Mouse (Mus musculus) limb, embryonic 10.5 days (tissue): ENCODE measurements at regions not wholly inside any gene's neighbourhood (a gene's known extent, or its start where the extent isn't known, plus 50 kb on each side); places are given as distances from the start of the nearest gene placed in this dataset.

Source experiments
- DNase-seq: peaks from one replicate; pipeline ENCODE4 v3.0.0-alpha.2; 2017; ENCODE audit warnings: low spot score
- H3K27ac ChIP-seq: fragments of 300-500 bp; sonication (generic); 2 replicates; pipeline ENCODE4 v1.5.1; 2016; ENCODE audit warnings: mild to moderate bottlenecking
- H3K27me3 ChIP-seq: fragments of 300-500 bp; sonication (generic); 2 replicates; pipeline ENCODE4 v1.6.1; 2016; ENCODE audit warnings: low read depth, mild to moderate bottlenecking; ENCODE audit not compliant: poor library complexity, severe bottlenecking
- H3K36me3 ChIP-seq: fragments of 300-500 bp; sonication (generic); 2 replicates; pipeline ENCODE4 v1.6.1; 2016; ENCODE audit warnings: mild to moderate bottlenecking, moderate library complexity
- H3K4me1 ChIP-seq: fragments of 300-500 bp; sonication (generic); 2 replicates; pipeline ENCODE4 v1.6.1; 2016
- H3K4me3 ChIP-seq: fragments of 300-500 bp; sonication (generic); 2 replicates; pipeline ENCODE4 v1.5.1; 2016; ENCODE audit warnings: mild to moderate bottlenecking, moderate library complexity
- H3K9me3 ChIP-seq: fragments of 300-500 bp; sonication (generic); replicated peaks from 2 replicates; pipeline ENCODE4 v1.6.1; 2016; ENCODE audit warnings: mild to moderate bottlenecking
- WGBS: fragments of 180-500 bp; shearing (Covaris S2); methylation state at CpG from one replicate; pipeline ENCODE4 v1.1.7; 2016; 5-methylcytosine and 5-hydroxymethylcytosine counted together

- Histone ChIP-seq H3K36me3 (no peaks in the 10 kb centered on the region), H3K4me3 (no peak overlapping the region), H3K27me3 (no peaks in the 10 kb centered on the region), H3K4me1 (no peaks in the 10 kb centered on the region), H3K9me3 (no peaks in the 10 kb centered on the region), H3K27ac (no peak overlapping the region)
- WGBS: 82% methylated on average over 3 of the region's 3 CpGs
- DNase-seq: no peak
Observed at GRCm38 (mm10) chr1:92724135-92724534, 75.5 kb upstream of the Otos start.

- 77% methylated on average over 10 of the region's 10 CpGs for whole genome bisulfite sequencing
- no peak overlapping the region for H3K27ac ChIP-seq
Observed at GRCm38 (mm10) chr1:92720567-92720966, 71.9 kb upstream of the Otos start.

GRCm38 (mm10) chr1:92719864-92720263 is 71.2 kb upstream of the Otos start:
- no peak for DNase-seq
- H3K27me3 ChIP-seq: no peaks in the 10 kb centered on the region
- no peak overlapping the region for H3K4me3 ChIP-seq
- WGBS: 96% methylated on average over 6 of the region's 6 CpGs
- H3K27ac ChIP-seq: no peak overlapping the region
- no peaks in the 10 kb centered on the region for H3K36me3 ChIP-seq
- peaks cover 24% of the 10 kb centered on the region for H3K4me1 ChIP-seq
- H3K9me3 ChIP-seq: no peaks in the 10 kb centered on the region

More at GRCm38 (mm10) chr1:92720567-92720966, 71.9 kb upstream of the Otos start:
- Histone ChIP-seq H3K4me1 (peaks cover 17% of the 10 kb centered on the region), H3K4me3 (no peak overlapping the region), H3K36me3 (no peaks in the 10 kb centered on the region), H3K9me3 (no peaks in the 10 kb centered on the region), H3K27me3 (no peaks in the 10 kb centered on the region)
- DNase-seq: no peak

- H3K4me1 ChIP-seq: peaks cover 41% of the 10 kb centered on the region
- WGBS: 69% methylated on average over 4 of the region's 4 CpGs
- no peak overlapping the region for H3K27ac ChIP-seq
Observed at GRCm38 (mm10) chr1:92718108-92718507, 69.5 kb upstream of the Otos start.

GRCm38 (mm10) chr1:92714725-92715324 is 66.2 kb upstream of the Otos start:
- no peaks in the 10 kb centered on the region for H3K9me3 ChIP-seq
- no peak for DNase-seq
- peaks cover 44% of the 10 kb centered on the region for H3K4me1 ChIP-seq
- 19% methylated on average over 9 of the region's 9 CpGs for WGBS
- H3K27me3 ChIP-seq: no peaks in the 10 kb centered on the region
- no peaks in the 10 kb centered on the region for H3K36me3 ChIP-seq
- H3K4me3 ChIP-seq: no peak overlapping the region
- H3K27ac ChIP-seq: peak overlapping the region; percentile 43; the same call in 1 of the 2 replicates

More at GRCm38 (mm10) chr1:92718108-92718507, 69.5 kb upstream of the Otos start:
- no peaks in the 10 kb centered on the region for H3K27me3 ChIP-seq
- H3K4me3 ChIP-seq: no peak overlapping the region
- H3K9me3 ChIP-seq: no peaks in the 10 kb centered on the region
- DNase-seq: no peak
- no peaks in the 10 kb centered on the region for H3K36me3 ChIP-seq

GRCm38 (mm10) chr1:92712366-92712765 is 63.7 kb upstream of the Otos start:
- Histone ChIP-seq H3K4me1 (peaks cover 52% of the 10 kb centered on the region), H3K4me3 (no peak overlapping the region), H3K9me3 (no peaks in the 10 kb centered on the region), H3K36me3 (no peaks in the 10 kb centered on the region), H3K27me3 (no peaks in the 10 kb centered on the region), H3K27ac (no peak overlapping the region)
- no peak for DNase-seq
- WGBS: 94% methylated on average over 8 of the region's 8 CpGs

- H3K9me3 ChIP-seq: no peaks in the 10 kb centered on the region
- H3K4me3 ChIP-seq: no peak overlapping the region
- 91% methylated on average over 2 of the region's 2 CpGs for WGBS
- DNase-seq: no peak
- peaks cover 39% of the 10 kb centered on the region for H3K4me1 ChIP-seq
- H3K27me3 ChIP-seq: no peaks in the 10 kb centered on the region
- H3K36me3 ChIP-seq: no peaks in the 10 kb centered on the region
- 0 out of 2 replicates have a peak overlapping the region, but pooled peaks have one; percentile 27 for H3K27ac ChIP-seq
Observed at GRCm38 (mm10) chr1:92710321-92710839, 61.7 kb upstream of the Otos start.

GRCm38 (mm10) chr1:92709190-92709850 is 60.7 kb upstream of the Otos start:
- no peak overlapping the region for H3K4me3 ChIP-seq
- DNase-seq: no peak
- no peaks in the 10 kb centered on the region for H3K9me3 ChIP-seq
- WGBS: 78% methylated on average over 14 of the region's 14 CpGs
- H3K4me1 ChIP-seq: peaks cover 29% of the 10 kb centered on the region
- H3K27ac ChIP-seq: no peak overlapping the region
- H3K36me3 ChIP-seq: no peaks in the 10 kb centered on the region
- H3K27me3 ChIP-seq: no peaks in the 10 kb centered on the region

GRCm38 (mm10) chr1:92707917-92708897 is 59.6 kb upstream of the Otos start:
- H3K4me1 ChIP-seq: peaks cover 23% of the 10 kb centered on the region
- no peak for DNase-seq
- no peaks in the 10 kb centered on the region for H3K27me3 ChIP-seq
- H3K36me3 ChIP-seq: no peaks in the 10 kb centered on the region
- WGBS: 87% methylated on average over 19 of the region's 19 CpGs
- H3K4me3 ChIP-seq: no peak overlapping the region
- H3K27ac ChIP-seq: peak overlapping the region; percentile 20; the same call in 1 of the 2 replicates
- no peaks in the 10 kb centered on the region for H3K9me3 ChIP-seq

- no peak overlapping the region for H3K27ac ChIP-seq
- no peak for DNase-seq
- no peaks in the 10 kb centered on the region for H3K9me3 ChIP-seq
- no peak overlapping the region for H3K4me3 ChIP-seq
- WGBS: 74% methylated on average over 2 of the region's 2 CpGs
- no peaks in the 10 kb centered on the region for H3K27me3 ChIP-seq
- H3K4me1 ChIP-seq: peaks cover 23% of the 10 kb centered on the region
- H3K36me3 ChIP-seq: no peaks in the 10 kb centered on the region
Observed at GRCm38 (mm10) chr1:92707441-92707840, 58.8 kb upstream of the Otos start.

GRCm38 (mm10) chr1:92703903-92704302 is 55.3 kb upstream of the Otos start:
- Histone ChIP-seq H3K4me1 (peaks cover 27% of the 10 kb centered on the region), H3K4me3 (no peak overlapping the region), H3K9me3 (no peaks in the 10 kb centered on the region), H3K27ac (no peak overlapping the region), H3K36me3 (no peaks in the 10 kb centered on the region), H3K27me3 (0 out of 2 replicates have a peak, but pooled peaks cover 3% of the 10 kb centered on the region)
- 91% methylated on average over 12 of the region's 12 CpGs for WGBS
- no peak for DNase-seq

- Histone ChIP-seq H3K4me3 (no peak overlapping the region), H3K4me1 (peaks cover 26% of the 10 kb centered on the region), H3K36me3 (no peaks in the 10 kb centered on the region), H3K9me3 (no peaks in the 10 kb centered on the region), H3K27ac (no peak overlapping the region), H3K27me3 (0 out of 2 replicates have a peak, but pooled peaks cover 3% of the 10 kb centered on the region)
- DNase-seq: no peak
- 83% methylated on average over 3 of the region's 3 CpGs for WGBS
Observed at GRCm38 (mm10) chr1:92703270-92703669, 54.6 kb upstream of the Otos start.
